Mouse (Mus musculus): ENCODE data around the gene Abcf1. TPM values are rescaled to one million over a fixed set of nuclear protein-coding genes. Genes with fewer than 3 reads are reported as not detected.

The Abcf1 gene
- polyA plus RNA-seq, 1 experiment from 2014 or later = 97.8 TPM

DNA sequence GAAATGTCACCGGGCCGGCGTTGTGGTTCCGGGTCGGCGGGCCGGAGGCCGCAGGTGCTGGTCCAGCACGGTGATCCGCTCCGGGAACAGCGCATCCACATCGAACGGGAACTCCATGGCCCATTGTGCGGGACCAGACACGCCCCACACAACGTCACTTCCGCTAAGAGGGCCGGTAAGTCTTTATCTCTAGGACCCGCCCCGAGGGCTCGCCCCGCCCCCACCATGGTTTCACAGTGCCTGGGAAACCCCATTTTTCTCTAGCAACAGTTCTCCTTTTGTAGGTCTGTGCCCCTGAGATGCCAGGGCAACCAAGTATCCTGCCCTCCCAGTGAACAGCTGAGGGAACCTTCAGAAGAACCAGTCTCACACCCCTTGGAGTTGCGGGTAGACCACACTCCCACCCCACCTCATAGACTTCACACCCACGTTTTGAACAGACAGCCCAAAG lies 59.6 kb downstream of the Abcf1 start, which contains the start of gene Atat1:
Atat1 (minus strand) TSS at position 157 of the 451 bp plus-strand sequence.
- Histone ChIP-seq H3K36me3 (ENCODE audit: control insufficient read depth, insufficient read depth, low read length) (peaks cover 53% of the 10 kb centered on the region), H3K9ac (ENCODE audit: low read depth, low read length) (peak within 1 kb of the TSS; percentile 79)
- 3% methylated on average over 25 of the region's 25 CpGs for WGBS

DNA sequence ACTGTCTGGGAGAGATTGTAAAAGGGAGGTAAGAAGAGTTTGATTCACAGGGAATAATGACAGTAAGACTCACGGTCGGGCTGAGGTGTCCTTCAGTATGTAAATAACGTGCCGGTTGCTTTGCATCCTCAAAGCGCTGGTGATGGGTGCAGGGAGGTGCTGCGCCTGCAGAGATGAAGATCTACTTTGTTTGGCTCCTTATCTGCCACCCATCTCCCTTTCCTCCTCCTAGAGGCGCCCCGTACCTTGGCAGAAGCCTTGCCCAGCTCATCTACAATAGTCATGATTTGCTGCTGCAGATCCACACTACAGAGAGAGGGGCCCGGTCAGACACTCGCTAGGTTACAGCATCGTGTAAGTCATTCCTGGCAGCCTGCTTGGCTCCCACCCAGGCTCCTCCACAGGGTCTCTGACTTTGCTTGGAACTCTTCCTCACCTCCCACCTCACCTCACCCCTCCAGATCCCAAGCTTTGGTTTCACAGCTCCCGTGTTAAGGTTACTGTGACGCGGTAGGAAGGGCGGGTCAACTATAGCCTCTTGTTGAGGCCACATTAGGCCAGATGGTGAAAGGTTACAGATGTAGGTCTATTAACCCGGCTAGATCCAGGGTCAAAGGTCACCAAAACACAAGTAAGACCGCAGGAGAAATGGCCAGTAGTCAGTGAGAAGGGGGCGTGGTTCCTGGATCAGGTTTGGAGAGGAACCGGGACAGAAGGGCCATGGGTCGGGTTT lies 60.2 kb downstream of the Abcf1 start:
- H3K36me3 ChIP-seq (ENCODE audit: control insufficient read depth, insufficient read depth, low read length) = peaks cover 57% of the 10 kb centered on the region
- peak overlapping the region; percentile 75 for H3K4me3 ChIP-seq (ENCODE audit: low read length)
- H3K27ac ChIP-seq (ENCODE audit: low read depth, low read length) = peak overlapping the region; percentile 30; the same call in 1 of the 2 replicates
- peak overlapping the region; percentile 88 for H3K4me2 ChIP-seq (replicated peaks; ENCODE audit: low read depth, low read length)
- H3K27me3 ChIP-seq (ENCODE audit: control insufficient read depth, insufficient read depth, low read length) = no peaks in the 10 kb centered on the region
- H3K9me3 ChIP-seq (ENCODE audit: control insufficient read depth, low read length) = no peaks in the 10 kb centered on the region
- peak overlapping the region; percentile 79 for H3K9ac ChIP-seq (ENCODE audit: low read depth, low read length)
- peak; percentile 46 for ATAC-seq (ENCODE audit: low FRiP score, low TSS enrichment)
- WGBS = 18% methylated on average over 20 of the region's 20 CpGs
- H3K4me1 ChIP-seq (ENCODE audit: control insufficient read depth, insufficient read depth, low read length) = peaks cover 12% of the 10 kb centered on the region

More for the DNA sequence above, 59.6 kb downstream of the Abcf1 start, which contains the start of gene Atat1:
- H3K9me3 ChIP-seq (ENCODE audit: control insufficient read depth, low read length) = no peaks in the 10 kb centered on the region
- H3K4me1 ChIP-seq (ENCODE audit: control insufficient read depth, insufficient read depth, low read length) = peaks cover 12% of the 10 kb centered on the region
- H3K27ac ChIP-seq (ENCODE audit: low read depth, low read length) = peak within 1 kb of the TSS; percentile 65
- H3K27me3 ChIP-seq (ENCODE audit: control insufficient read depth, insufficient read depth, low read length) = no peaks in the 10 kb centered on the region
- H3K4me3 ChIP-seq (ENCODE audit: low read length) = peak within 1 kb of the TSS; percentile 75
- peak within 1 kb of the TSS; percentile 88 for H3K4me2 ChIP-seq (replicated peaks; ENCODE audit: low read depth, low read length)
- peak; percentile 90 for ATAC-seq (ENCODE audit: low FRiP score, low TSS enrichment)

DNA sequence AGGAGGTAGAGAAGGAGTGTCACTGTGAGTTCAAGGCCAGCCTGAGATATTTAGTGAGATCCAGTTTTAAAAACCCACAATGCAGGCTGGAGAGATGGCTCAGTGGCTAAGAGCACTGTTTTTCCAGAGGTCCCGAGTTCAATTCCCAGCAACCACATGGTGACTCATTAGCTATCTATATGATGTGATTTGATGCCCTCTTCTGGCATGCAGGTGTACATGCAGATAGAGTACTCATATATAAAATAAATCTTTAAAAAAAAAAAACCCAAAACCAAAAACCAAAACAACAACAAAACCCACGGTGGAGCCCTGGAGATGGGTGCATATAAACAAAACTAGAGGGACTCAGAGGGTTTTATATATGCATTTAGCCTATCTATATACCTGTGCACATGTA lies 62.0 kb downstream of the Abcf1 start:
- no peak overlapping the region for H3K4me2 ChIP-seq (replicated peaks; ENCODE audit: low read depth, low read length)
- no peak overlapping the region for H3K9ac ChIP-seq (ENCODE audit: low read depth, low read length)
- H3K27me3 ChIP-seq (ENCODE audit: control insufficient read depth, insufficient read depth, low read length) = no peaks in the 10 kb centered on the region
- no peaks in the 10 kb centered on the region for H3K9me3 ChIP-seq (ENCODE audit: control insufficient read depth, low read length)
- H3K27ac ChIP-seq (ENCODE audit: low read depth, low read length) = no peak overlapping the region
- ATAC-seq (ENCODE audit: low FRiP score, low TSS enrichment) = no peak
- peaks cover 61% of the 10 kb centered on the region for H3K36me3 ChIP-seq (ENCODE audit: control insufficient read depth, insufficient read depth, low read length)
- 89% methylated on average over 2 of the region's 2 CpGs for WGBS
- H3K4me3 ChIP-seq (ENCODE audit: low read length) = no peak overlapping the region
- peaks cover 12% of the 10 kb centered on the region for H3K4me1 ChIP-seq (ENCODE audit: control insufficient read depth, insufficient read depth, low read length)

MicroRNA genes within 50 kb of the gene (microRNA counts, 519-probe panel; counts per million panel counts)
- microRNA mmu-miR-1894-3p (not detected), microRNA mmu-miR-1894-5p (not detected), microRNA mmu-miR-877 (not detected)

Small RNA genes lying within 50 kb of the gene (microRNA-seq; reads per million reads assigned to microRNA genes)
- not detected for gene Mir1894
- 96.6 reads per million, percentile 53 among the genes with 10 or more reads in this experiment for gene Mir877

Other genes with a start within 250 kb of the Abcf1 start
- gene Ier3, start 148.1 kb downstream of the Abcf1 start, polyA plus RNA-seq (2014; fragmentation: Nextera tagmentation; extraction: Ambion mirVana) = 6.8 and 7.7 TPM in 2 replicates
- 35.9 and 36.1 TPM in 2 replicates for gene Flot1, start 146.5 kb downstream of the Abcf1 start, polyA plus RNA-seq (2014; fragmentation: Nextera tagmentation; extraction: Ambion mirVana)
- gene Tubb5, start 131.5 kb downstream of the Abcf1 start, polyA plus RNA-seq (2014; fragmentation: Nextera tagmentation; extraction: Ambion mirVana) = 1,061 and 1,103 TPM in 2 replicates
- 13.1 and 16.5 TPM in 2 replicates for gene Mdc1, start 128.2 kb downstream of the Abcf1 start, polyA plus RNA-seq (2014; fragmentation: Nextera tagmentation; extraction: Ambion mirVana)
- gene Nrm, start 108.4 kb downstream of the Abcf1 start, polyA plus RNA-seq (2014; fragmentation: Nextera tagmentation; extraction: Ambion mirVana) = 53.2 and 65.2 TPM in 2 replicates
- gene Ppp1r18, start 104.2 kb downstream of the Abcf1 start, polyA plus RNA-seq (2014; fragmentation: Nextera tagmentation; extraction: Ambion mirVana) = 19.1 and 21.1 TPM in 2 replicates
- gene Dhx16, start 89.9 kb downstream of the Abcf1 start, polyA plus RNA-seq (2014; fragmentation: Nextera tagmentation; extraction: Ambion mirVana) = 37.8 and 50.0 TPM in 2 replicates
- gene 2310061I04Rik, start 72.3 kb downstream of the Abcf1 start, polyA plus RNA-seq (2014; fragmentation: Nextera tagmentation; extraction: Ambion mirVana) = 36.2 and 41.5 TPM in 2 replicates
- gene Atat1, start 59.7 kb downstream of the Abcf1 start, polyA plus RNA-seq (2014; fragmentation: Nextera tagmentation; extraction: Ambion mirVana) = 76.5 and 92.2 TPM in 2 replicates
- gene Mrps18b, start 53.4 kb downstream of the Abcf1 start, polyA plus RNA-seq (2014; fragmentation: Nextera tagmentation; extraction: Ambion mirVana) = 79.0 and 101 TPM in 2 replicates
- gene Ppp1r10, start 53.3 kb downstream of the Abcf1 start, polyA plus RNA-seq (2014; fragmentation: Nextera tagmentation; extraction: Ambion mirVana) = 30.6 and 44.7 TPM in 2 replicates
- gene Gnl1, start 10.1 kb upstream of the Abcf1 start, polyA plus RNA-seq (2014; fragmentation: Nextera tagmentation; extraction: Ambion mirVana) = 35.0 and 44.5 TPM in 2 replicates
- 34.5 and 40.1 TPM in 2 replicates for gene Prr3, start 10.5 kb upstream of the Abcf1 start, polyA plus RNA-seq (2014; fragmentation: Nextera tagmentation; extraction: Ambion mirVana)
- gene H2-T24, start 50.8 kb upstream of the Abcf1 start, polyA plus RNA-seq (2014; fragmentation: Nextera tagmentation; extraction: Ambion mirVana) = 2.5 and 4.0 TPM in 2 replicates
- gene H2-T23, start 63.1 kb upstream of the Abcf1 start, polyA plus RNA-seq (2014; fragmentation: Nextera tagmentation; extraction: Ambion mirVana) = 3.0 and 3.7 TPM in 2 replicates
- gene H2-T22, start 73.0 kb upstream of the Abcf1 start, polyA plus RNA-seq (2014; fragmentation: Nextera tagmentation; extraction: Ambion mirVana) = 11.2 and 12.0 TPM in 2 replicates
- gene Gm6034, start 73.2 kb upstream of the Abcf1 start, polyA plus RNA-seq (2014; fragmentation: Nextera tagmentation; extraction: Ambion mirVana) = not detected in 2 replicates
- gene Gm11127, start 88.6 kb upstream of the Abcf1 start, polyA plus RNA-seq (2014; fragmentation: Nextera tagmentation; extraction: Ambion mirVana) = not detected in 2 replicates
- not detected in 2 replicates for gene Gm19684, start 151.9 kb upstream of the Abcf1 start, polyA plus RNA-seq (2014; fragmentation: Nextera tagmentation; extraction: Ambion mirVana)
- gene Gm7030, start 159.7 kb upstream of the Abcf1 start, polyA plus RNA-seq (2014; fragmentation: Nextera tagmentation; extraction: Ambion mirVana) = not detected in 2 replicates
- not detected in 2 replicates for gene Gm8909, start 198.8 kb upstream of the Abcf1 start, polyA plus RNA-seq (2014; fragmentation: Nextera tagmentation; extraction: Ambion mirVana)
- not detected in 2 replicates for gene H2-T3, start 220.5 kb upstream of the Abcf1 start, polyA plus RNA-seq (2014; fragmentation: Nextera tagmentation; extraction: Ambion mirVana)